Mouse (Mus musculus): ENCODE results near the gene C2cd4a.

Gene C2cd4a

DNA sequence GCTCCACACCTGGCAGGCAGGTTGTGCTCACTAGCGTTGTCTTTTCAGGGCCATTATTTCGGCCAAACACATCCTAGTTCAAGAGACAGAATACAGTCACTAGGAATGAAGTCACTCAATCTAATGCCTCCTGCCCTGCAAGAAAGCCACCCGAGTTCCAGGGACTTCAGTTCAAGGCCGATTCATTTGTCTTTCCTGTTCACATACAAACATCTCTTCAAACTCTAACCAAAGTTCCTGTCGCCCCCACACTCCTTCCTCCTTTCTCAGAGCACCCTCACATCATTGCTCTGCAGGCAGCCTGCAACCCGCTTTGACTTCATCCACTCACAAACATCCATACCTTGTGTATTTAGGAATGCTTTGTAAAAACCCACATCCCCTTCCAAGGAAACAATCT is 38.6 kb downstream of the C2cd4a start:
- DNase-seq (ENCODE audit: extremely low spot score, low read depth, low spot score) = no peak

- DNase-seq (ENCODE audit: extremely low spot score, low read depth, low spot score) = no peak
Observed at GRCm38 (mm10) chr9:67792405-67792804, 39.7 kb downstream of the C2cd4a start.

DNA sequence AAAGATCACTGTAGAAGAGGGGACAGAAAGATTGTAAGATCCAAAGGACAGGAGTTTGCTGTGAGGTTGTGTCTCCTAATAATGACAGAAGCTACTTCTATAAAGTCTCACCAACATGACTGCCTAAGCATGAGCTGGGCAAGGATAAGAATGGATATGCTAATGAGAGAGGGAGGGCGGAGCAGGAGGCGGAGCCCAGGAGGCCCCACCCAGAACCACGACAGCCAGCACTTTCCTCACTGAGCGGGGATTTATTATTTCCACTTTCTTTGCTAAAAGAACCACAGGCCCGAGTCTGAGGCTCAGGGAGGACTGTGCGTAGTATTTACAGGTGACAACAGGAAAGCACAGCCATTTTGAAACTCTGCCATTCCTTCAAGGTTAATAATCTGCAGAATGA is 44.5 kb downstream of the C2cd4a start:
- no peak for DNase-seq (ENCODE audit: extremely low spot score, low read depth, low spot score)

- no peak for DNase-seq (ENCODE audit: extremely low spot score, low read depth, low spot score)
Observed at GRCm38 (mm10) chr9:67786311-67786710, 45.8 kb downstream of the C2cd4a start.

GRCm38 (mm10) chr9:67783925-67784324 is 48.2 kb downstream of the C2cd4a start:
- DNase-seq (ENCODE audit: extremely low spot score, low read depth, low spot score) = no peak

- DNase-seq (ENCODE audit: extremely low spot score, low read depth, low spot score) = no peak
Observed at GRCm38 (mm10) chr9:67783464-67783863, 48.7 kb downstream of the C2cd4a start.

DNA sequence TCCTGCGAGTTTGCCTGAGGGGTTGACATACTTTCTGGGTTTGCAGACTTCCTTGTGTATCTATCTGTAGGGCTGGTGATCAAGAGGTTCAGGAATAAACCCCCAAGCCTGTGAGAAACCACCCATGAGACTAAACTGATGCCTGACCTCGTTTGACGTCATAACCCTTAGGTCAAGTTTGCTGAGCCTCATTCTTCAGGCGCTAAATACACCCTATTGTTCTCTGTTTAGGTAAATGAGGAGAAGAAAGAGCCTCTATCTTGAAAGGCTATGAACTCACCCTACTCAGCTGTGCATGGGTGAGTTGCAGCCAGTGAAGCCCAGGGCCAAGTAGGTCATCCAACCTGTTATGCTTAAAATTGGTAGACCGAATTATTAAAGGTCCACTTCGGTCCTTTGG is 49.3 kb downstream of the C2cd4a start:
- no peak for DNase-seq (ENCODE audit: extremely low spot score, low read depth, low spot score)
